Mouse (Mus musculus): ENCODE results near the gene Gm9507.
"Not testable (repeated sequence)": the region's sequence is repeated elsewhere in the genome, so short reads cannot be mapped to it uniquely, and the experiment has no call there.

The Gm9507 gene

GRCm38 (mm10) chr10:77772142-77772541 lies 39.5 kb downstream of the Gm9507 start:
- DNase-seq (ENCODE audit: low spot score in 2 of 2): not testable (repeated sequence)

- DNase-seq (ENCODE audit: low spot score in 2 of 2): not testable (repeated sequence)
These were observed 40.4 kb downstream of the Gm9507 start, which contains the start of gene Gm3238 for GRCm38 (mm10) chr10:77771225-77771624. TSS of gene Gm3238 (minus strand) at chr10:77771325.

GRCm38 (mm10) chr10:77769727-77770126 lies 41.9 kb downstream of the Gm9507 start:
- no peak for DNase-seq (ENCODE audit: low spot score in 2 of 2)

All from frontal cortex, postnatal 10 days (tissue).